Mouse (Mus musculus) lung, postnatal 14 days (tissue): ENCODE results near the gene Itpkb.

Source experiments
- DNase-seq: peaks from one replicate; pipeline ENCODE4 v3.0.0; 2021

The Itpkb gene

DNA sequence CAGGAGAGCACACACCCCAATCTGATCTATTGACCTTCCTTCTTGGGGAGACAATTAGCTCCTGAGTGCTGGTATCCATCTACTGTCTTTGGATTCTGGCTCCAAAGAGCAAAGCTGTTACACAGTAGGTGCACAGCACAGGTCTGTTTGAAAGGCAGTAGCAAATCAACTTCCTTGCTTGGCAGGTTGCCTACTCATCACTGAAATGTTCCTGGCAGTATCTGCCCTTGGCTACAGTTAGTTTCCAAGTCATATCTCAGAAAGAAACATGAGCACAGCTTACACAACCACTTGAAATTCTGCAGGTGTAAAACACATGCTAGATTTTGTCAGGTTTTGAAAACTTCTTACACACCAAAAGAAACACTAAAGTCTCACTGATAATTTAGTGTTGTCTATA lies 143.3 kb downstream of the Itpkb start:
- no peak for DNase-seq
